Mouse (Mus musculus): ENCODE results near the gene Zcwpw1. TPM values are rescaled to one million over a fixed set of nuclear protein-coding genes. Genes with fewer than 3 reads are reported as not detected.
A peak's percentile ranks its signal among the peaks of the same experiment; 100 is the strongest.

Zcwpw1 gene
- polyA plus RNA-seq, 1 experiment from 2014 or later = 16.5 TPM

- no peak for DNase-seq (ENCODE audit: low spot score)
- Histone ChIP-seq H3K9me3 (ENCODE audit: control insufficient read depth, low read length) (no peaks in the 10 kb centered on the region), H3K27ac (replicated peaks; ENCODE audit: low read depth, low read length) (no peak overlapping the region), H3K4me3 (ENCODE audit: low read depth, low read length) (no peak overlapping the region), H3K4me1 (ENCODE audit: control insufficient read depth, insufficient read depth, low read length) (no peaks in the 10 kb centered on the region), H3K9ac (ENCODE audit: low read depth, low read length) (no peak overlapping the region), H3K27me3 (replicated peaks; ENCODE audit: control insufficient read depth, insufficient read depth, low read length) (no peaks in the 10 kb centered on the region), H3K36me3 (ENCODE audit: control insufficient read depth, insufficient read depth, low read length) (no peaks in the 10 kb centered on the region), H3K4me2 (ENCODE audit: low read depth, low read length) (no peak overlapping the region)
- WGBS = 93% methylated on average over 5 of the region's 5 CpGs
- ATAC-seq (ENCODE audit: low read depth) = no peak
Measured at GRCm38 (mm10) chr5:137808316-137808715, 20.7 kb downstream of the Zcwpw1 start.

- H3K9me3 ChIP-seq (ENCODE audit: control insufficient read depth, low read length) = no peaks in the 10 kb centered on the region
- H3K9ac ChIP-seq (ENCODE audit: low read depth, low read length) = no peak overlapping the region
- H3K4me3 ChIP-seq (ENCODE audit: low read depth, low read length) = no peak overlapping the region
- H3K4me2 ChIP-seq (ENCODE audit: low read depth, low read length) = no peak overlapping the region
- H3K36me3 ChIP-seq (ENCODE audit: control insufficient read depth, insufficient read depth, low read length) = no peaks in the 10 kb centered on the region
- DNase-seq (ENCODE audit: low spot score) (peak; percentile 8), ATAC-seq (ENCODE audit: low read depth) (no peak)
- no peaks in the 10 kb centered on the region for H3K4me1 ChIP-seq (ENCODE audit: control insufficient read depth, insufficient read depth, low read length)
- WGBS = 72% methylated on average over 4 of the region's 4 CpGs
- H3K27me3 ChIP-seq (replicated peaks; ENCODE audit: control insufficient read depth, insufficient read depth, low read length) = no peaks in the 10 kb centered on the region
- H3K27ac ChIP-seq (replicated peaks; ENCODE audit: low read depth, low read length) = no peak overlapping the region
Measured at GRCm38 (mm10) chr5:137817466-137818222, 30.0 kb downstream of the Zcwpw1 start.

DNA sequence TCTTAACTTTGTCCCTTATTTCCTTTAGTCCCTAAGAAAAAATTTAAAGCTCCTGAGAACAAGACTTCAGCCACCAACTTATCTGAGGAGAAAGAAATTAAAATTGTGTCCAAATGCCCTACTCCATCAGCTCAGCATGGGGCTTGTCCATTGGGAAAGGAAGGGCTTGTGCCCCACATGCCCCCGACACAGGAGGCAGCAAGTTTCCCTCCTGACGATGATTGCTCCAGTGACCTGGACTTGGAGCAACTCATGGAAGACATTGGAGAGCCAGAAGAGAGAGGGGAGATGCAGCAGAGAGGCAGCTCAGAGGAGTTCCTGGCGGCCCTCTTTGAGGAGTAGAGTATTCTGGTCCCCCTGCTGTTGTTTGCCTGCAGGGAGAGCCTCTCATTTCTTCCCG is 34.5 kb downstream of the Zcwpw1 start:
- H3K27ac ChIP-seq (replicated peaks; ENCODE audit: low read depth, low read length) = no peak overlapping the region
- DNase-seq (ENCODE audit: low spot score) = no peak
- ATAC-seq (ENCODE audit: low read depth) = no peak
- no peaks in the 10 kb centered on the region for H3K4me1 ChIP-seq (ENCODE audit: control insufficient read depth, insufficient read depth, low read length)
- no peaks in the 10 kb centered on the region for H3K36me3 ChIP-seq (ENCODE audit: control insufficient read depth, insufficient read depth, low read length)
- H3K4me2 ChIP-seq (ENCODE audit: low read depth, low read length) = no peak overlapping the region
- no peaks in the 10 kb centered on the region for H3K9me3 ChIP-seq (ENCODE audit: control insufficient read depth, low read length)
- no peak overlapping the region for H3K9ac ChIP-seq (ENCODE audit: low read depth, low read length)
- no peaks in the 10 kb centered on the region for H3K27me3 ChIP-seq (replicated peaks; ENCODE audit: control insufficient read depth, insufficient read depth, low read length)
- 74% methylated on average over 4 of the region's 4 CpGs for WGBS
- H3K4me3 ChIP-seq (ENCODE audit: low read depth, low read length) = no peak overlapping the region

DNA sequence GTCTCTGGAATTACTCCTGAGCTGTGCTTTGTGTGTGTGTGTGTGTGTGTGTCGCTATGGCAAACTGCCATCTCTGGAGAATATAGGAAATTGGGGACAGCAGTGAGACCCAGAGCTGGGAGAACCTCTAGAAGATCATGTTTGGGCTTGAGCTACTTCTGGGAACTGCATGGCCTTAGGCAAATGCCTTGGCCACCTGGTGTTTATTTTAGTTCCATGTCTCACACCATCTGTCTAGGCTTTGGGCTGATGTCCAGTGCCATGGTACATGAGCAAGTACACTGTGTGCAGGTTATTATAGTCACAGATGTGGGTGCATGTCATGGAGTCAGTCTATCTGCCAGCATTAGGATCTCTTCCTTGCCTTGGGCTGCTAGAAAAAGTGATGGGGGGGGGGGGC is 35.0 kb downstream of the Zcwpw1 start:
- Histone ChIP-seq H3K4me3 (ENCODE audit: low read depth, low read length) (no peak overlapping the region), H3K27me3 (replicated peaks; ENCODE audit: control insufficient read depth, insufficient read depth, low read length) (no peaks in the 10 kb centered on the region), H3K36me3 (ENCODE audit: control insufficient read depth, insufficient read depth, low read length) (no peaks in the 10 kb centered on the region), H3K9me3 (ENCODE audit: control insufficient read depth, low read length) (no peaks in the 10 kb centered on the region), H3K4me2 (ENCODE audit: low read depth, low read length) (no peak overlapping the region), H3K4me1 (ENCODE audit: control insufficient read depth, insufficient read depth, low read length) (no peaks in the 10 kb centered on the region), H3K9ac (ENCODE audit: low read depth, low read length) (no peak overlapping the region), H3K27ac (replicated peaks; ENCODE audit: low read depth, low read length) (no peak overlapping the region)
- ATAC-seq (ENCODE audit: low read depth) (no peak), DNase-seq (ENCODE audit: low spot score) (no peak)
- WGBS = 70% methylated on average over 1 of the region's 1 CpGs

- no peak overlapping the region for H3K9ac ChIP-seq (ENCODE audit: low read depth, low read length)
Measured at GRCm38 (mm10) chr5:137823455-137824045, 36.0 kb downstream of the Zcwpw1 start.

DNA sequence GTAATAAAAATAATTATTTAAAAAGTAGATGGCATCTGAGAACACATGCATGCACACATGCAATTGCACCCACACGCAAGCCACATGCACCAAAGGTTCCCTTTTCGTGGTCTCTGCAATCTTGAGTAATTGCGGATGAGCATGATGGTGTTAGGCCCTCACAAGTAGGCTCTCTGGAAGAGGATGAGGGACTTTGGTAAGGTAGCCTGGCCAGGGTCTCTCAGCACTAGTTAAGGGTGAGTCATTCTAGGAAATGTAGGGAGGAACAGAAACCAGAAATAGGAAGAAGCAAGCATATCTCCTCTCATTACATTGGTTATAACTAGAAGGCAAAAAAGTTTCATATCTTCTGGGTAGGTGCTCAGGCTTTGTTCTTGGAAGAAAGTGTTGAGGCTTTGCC is 37.4 kb downstream of the Zcwpw1 start:
- WGBS = 88% methylated on average over 3 of the region's 3 CpGs

More at GRCm38 (mm10) chr5:137823455-137824045, 36.0 kb downstream of the Zcwpw1 start:
- no peak for ATAC-seq (ENCODE audit: low read depth)
- Histone ChIP-seq H3K27ac (replicated peaks; ENCODE audit: low read depth, low read length) (no peak overlapping the region), H3K27me3 (replicated peaks; ENCODE audit: control insufficient read depth, insufficient read depth, low read length) (no peaks in the 10 kb centered on the region), H3K9me3 (ENCODE audit: control insufficient read depth, low read length) (no peaks in the 10 kb centered on the region), H3K4me1 (ENCODE audit: control insufficient read depth, insufficient read depth, low read length) (no peaks in the 10 kb centered on the region), H3K4me2 (ENCODE audit: low read depth, low read length) (no peak overlapping the region), H3K4me3 (ENCODE audit: low read depth, low read length) (no peak overlapping the region), H3K36me3 (ENCODE audit: control insufficient read depth, insufficient read depth, low read length) (no peaks in the 10 kb centered on the region)
- 89% methylated on average over 6 of the region's 6 CpGs for WGBS
- no peak for DNase-seq (ENCODE audit: low spot score)

GRCm38 (mm10) chr5:137825971-137826370 is 38.4 kb downstream of the Zcwpw1 start:
- WGBS = 90% methylated on average over 2 of the region's 2 CpGs
- Histone ChIP-seq H3K4me2 (ENCODE audit: low read depth, low read length) (no peak overlapping the region), H3K4me1 (ENCODE audit: control insufficient read depth, insufficient read depth, low read length) (no peaks in the 10 kb centered on the region), H3K27me3 (replicated peaks; ENCODE audit: control insufficient read depth, insufficient read depth, low read length) (no peaks in the 10 kb centered on the region), H3K4me3 (ENCODE audit: low read depth, low read length) (no peak overlapping the region), H3K36me3 (ENCODE audit: control insufficient read depth, insufficient read depth, low read length) (no peaks in the 10 kb centered on the region), H3K9me3 (ENCODE audit: control insufficient read depth, low read length) (no peaks in the 10 kb centered on the region), H3K9ac (ENCODE audit: low read depth, low read length) (no peak overlapping the region), H3K27ac (replicated peaks; ENCODE audit: low read depth, low read length) (no peak overlapping the region)
- ATAC-seq (ENCODE audit: low read depth) = no peak
- no peak for DNase-seq (ENCODE audit: low spot score)

More for the DNA sequence above, 37.4 kb downstream of the Zcwpw1 start:
- Histone ChIP-seq H3K36me3 (ENCODE audit: control insufficient read depth, insufficient read depth, low read length) (no peaks in the 10 kb centered on the region), H3K9me3 (ENCODE audit: control insufficient read depth, low read length) (no peaks in the 10 kb centered on the region), H3K4me1 (ENCODE audit: control insufficient read depth, insufficient read depth, low read length) (no peaks in the 10 kb centered on the region), H3K27ac (replicated peaks; ENCODE audit: low read depth, low read length) (no peak overlapping the region), H3K4me2 (ENCODE audit: low read depth, low read length) (no peak overlapping the region), H3K27me3 (replicated peaks; ENCODE audit: control insufficient read depth, insufficient read depth, low read length) (no peaks in the 10 kb centered on the region), H3K4me3 (ENCODE audit: low read depth, low read length) (no peak overlapping the region), H3K9ac (ENCODE audit: low read depth, low read length) (no peak overlapping the region)
- ATAC-seq (ENCODE audit: low read depth) (no peak), DNase-seq (ENCODE audit: low spot score) (no peak)

DNA sequence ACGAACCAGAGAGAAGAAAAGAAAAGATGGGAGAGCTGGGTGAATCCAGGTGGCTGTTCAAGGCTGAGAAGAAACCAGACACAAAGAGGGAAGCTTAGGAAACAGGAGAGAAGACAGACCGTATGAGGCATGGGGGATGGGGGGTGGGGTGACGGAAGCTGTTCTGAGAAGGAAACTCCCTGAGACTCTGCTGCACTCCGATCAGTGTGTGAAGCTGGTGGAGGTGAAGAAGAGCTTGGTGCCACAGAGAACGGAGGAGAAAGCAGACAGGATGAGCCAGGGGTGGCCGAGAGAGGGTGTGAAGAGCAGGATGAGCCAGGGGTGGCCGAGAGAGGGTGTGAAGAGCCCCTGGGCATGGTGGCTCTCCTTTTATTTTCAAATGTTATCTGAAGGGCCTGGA is 38.8 kb downstream of the Zcwpw1 start:
- no peak overlapping the region for H3K4me2 ChIP-seq (ENCODE audit: low read depth, low read length)
- no peak overlapping the region for H3K9ac ChIP-seq (ENCODE audit: low read depth, low read length)
- no peak for DNase-seq (ENCODE audit: low spot score)
- no peak overlapping the region for H3K4me3 ChIP-seq (ENCODE audit: low read depth, low read length)
- 59% methylated on average over 7 of the region's 7 CpGs for WGBS
- H3K36me3 ChIP-seq (ENCODE audit: control insufficient read depth, insufficient read depth, low read length) = no peaks in the 10 kb centered on the region
- no peaks in the 10 kb centered on the region for H3K27me3 ChIP-seq (replicated peaks; ENCODE audit: control insufficient read depth, insufficient read depth, low read length)
- H3K27ac ChIP-seq (replicated peaks; ENCODE audit: low read depth, low read length) = no peak overlapping the region
- no peak for ATAC-seq (ENCODE audit: low read depth)
- no peaks in the 10 kb centered on the region for H3K9me3 ChIP-seq (ENCODE audit: control insufficient read depth, low read length)
- H3K4me1 ChIP-seq (ENCODE audit: control insufficient read depth, insufficient read depth, low read length) = no peaks in the 10 kb centered on the region

DNA sequence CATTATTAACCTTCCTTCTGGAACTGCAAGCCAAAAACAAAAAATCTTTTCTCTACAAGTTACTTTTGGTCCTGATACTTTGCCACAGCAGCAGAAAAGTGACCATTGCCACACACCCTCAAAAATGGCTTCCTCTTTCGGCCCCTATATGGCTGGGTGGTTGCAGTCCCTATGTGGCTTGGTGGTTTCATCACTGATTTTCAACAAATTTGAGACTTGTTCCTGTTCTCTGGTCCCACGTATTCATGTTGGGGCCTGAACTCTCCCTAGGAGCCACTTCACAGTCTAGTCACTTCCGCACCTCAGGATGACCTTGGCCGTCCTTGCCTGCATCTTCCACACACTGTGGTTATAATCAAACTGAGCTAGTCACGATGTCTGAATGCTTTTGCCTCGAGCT is 41.1 kb downstream of the Zcwpw1 start:
- Histone ChIP-seq H3K4me3 (ENCODE audit: low read depth, low read length) (no peak overlapping the region), H3K36me3 (ENCODE audit: control insufficient read depth, insufficient read depth, low read length) (no peaks in the 10 kb centered on the region), H3K9me3 (ENCODE audit: control insufficient read depth, low read length) (no peaks in the 10 kb centered on the region), H3K9ac (ENCODE audit: low read depth, low read length) (no peak overlapping the region), H3K4me2 (ENCODE audit: low read depth, low read length) (no peak overlapping the region), H3K27me3 (replicated peaks; ENCODE audit: control insufficient read depth, insufficient read depth, low read length) (no peaks in the 10 kb centered on the region), H3K27ac (replicated peaks; ENCODE audit: low read depth, low read length) (no peak overlapping the region), H3K4me1 (ENCODE audit: control insufficient read depth, insufficient read depth, low read length) (no peaks in the 10 kb centered on the region)
- ATAC-seq (ENCODE audit: low read depth) = no peak
- no peak for DNase-seq (ENCODE audit: low spot score)
- WGBS = 85% methylated on average over 6 of the region's 6 CpGs

All from embryonic facial prominence, embryonic 14.5 days (tissue).